Mouse (Mus musculus) lung, postnatal 10 days (tissue): ENCODE measurements around the gene Tecpr2.

Source experiments
- DNase-seq: peaks from one replicate; pipeline ENCODE4 v3.0.0; 2021

Gene Tecpr2

DNA sequence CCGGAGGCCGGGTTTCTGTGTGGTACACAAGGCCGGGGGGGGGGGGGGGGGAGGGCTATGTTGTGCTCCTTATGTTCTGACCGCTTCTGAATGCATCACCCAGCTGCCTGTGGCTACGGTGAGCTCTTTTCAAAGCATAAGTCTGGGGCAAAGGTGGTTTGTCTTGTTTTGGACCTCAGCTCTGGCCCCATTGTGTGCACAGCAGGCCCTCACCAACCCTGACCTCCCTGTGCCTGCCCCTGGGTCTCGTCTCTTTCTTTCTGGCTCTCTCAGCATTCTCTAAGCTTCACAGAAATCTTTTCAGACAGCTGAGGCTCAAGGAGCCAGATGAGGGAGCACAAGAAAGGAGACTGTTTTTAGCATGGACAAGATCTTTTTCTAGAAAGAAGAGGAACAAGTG lies 23.5 kb upstream of the Tecpr2 start:
- no peak for DNase-seq

DNA sequence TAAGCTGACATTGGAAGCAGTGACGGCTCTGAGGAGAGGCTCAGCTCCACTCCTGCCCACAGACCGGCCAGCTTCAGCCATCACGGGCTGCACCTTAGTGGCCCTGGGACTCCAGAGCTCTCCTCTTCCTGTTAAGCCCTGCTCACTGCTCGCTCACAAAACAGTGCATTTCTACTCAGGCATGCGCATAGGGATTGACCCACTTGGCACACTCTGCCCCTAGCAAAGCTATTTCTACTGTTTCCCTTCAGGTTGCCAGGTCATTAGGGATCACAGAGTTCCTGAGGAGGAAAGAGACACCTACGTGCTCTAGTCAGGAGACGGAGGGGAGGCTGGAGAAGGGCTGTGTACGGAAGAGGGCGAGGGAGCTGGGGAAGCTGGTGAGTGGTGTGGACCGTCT lies 23.1 kb upstream of the Tecpr2 start:
- DNase-seq = no peak

DNA sequence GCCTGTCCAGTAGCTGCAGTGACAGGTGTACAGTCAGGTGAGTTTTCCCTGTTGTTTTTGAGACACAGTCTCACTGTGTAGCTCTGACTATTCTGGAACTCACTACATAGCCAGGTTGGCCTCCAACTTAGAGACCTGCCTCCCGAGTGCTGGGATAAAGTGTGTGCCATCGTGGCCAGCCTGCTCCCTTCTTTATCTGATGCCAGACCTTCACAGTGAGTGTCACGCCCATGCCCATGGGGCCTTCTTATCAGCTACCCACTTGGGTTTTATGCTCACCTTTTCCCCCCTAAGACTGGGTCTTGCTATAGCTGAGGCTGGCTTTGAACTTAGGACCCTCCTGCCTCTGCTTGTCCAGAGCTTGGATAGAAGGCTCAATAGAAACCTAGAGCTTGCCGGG lies 19.0 kb upstream of the Tecpr2 start:
- no peak for DNase-seq

DNA sequence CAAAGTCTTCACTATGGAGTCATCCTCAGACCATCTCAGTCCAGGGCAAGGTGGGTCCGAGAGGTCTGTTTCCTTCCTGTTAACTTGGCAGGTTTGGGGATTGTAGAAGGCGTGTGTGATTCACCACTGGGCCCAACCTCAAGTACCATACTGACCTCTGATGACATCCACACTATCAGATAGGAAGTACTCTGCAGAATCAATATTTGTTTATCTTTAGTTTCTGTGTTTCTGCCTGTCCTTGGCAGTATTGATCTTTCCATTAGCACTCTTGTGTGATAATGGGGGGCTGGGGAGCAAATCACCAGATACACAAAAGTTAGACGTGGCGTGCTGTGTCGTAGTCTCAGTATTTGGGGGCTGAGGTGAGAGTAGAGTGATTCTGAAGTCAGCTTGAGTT lies 17.8 kb upstream of the Tecpr2 start:
- no peak for DNase-seq

DNA sequence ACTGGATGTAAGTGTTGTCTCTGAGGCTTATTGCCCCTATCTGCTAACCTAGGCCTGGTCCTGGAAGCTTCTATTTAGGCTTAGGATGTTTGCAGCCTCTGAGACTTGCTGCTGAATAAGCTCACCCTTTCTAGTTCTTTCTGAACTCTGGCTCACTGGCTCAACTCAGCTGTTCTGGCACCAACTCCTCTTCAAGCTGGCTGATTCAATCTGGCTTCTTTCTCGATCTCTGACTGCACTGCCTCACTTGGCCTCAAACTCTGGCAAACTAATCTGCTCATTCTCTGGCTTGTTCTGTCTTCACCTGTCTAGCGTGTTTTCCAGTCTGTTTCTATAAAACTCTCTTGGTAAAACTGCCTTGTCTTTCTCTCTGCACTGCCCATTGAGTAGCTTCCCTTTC lies 13.7 kb upstream of the Tecpr2 start:
- DNase-seq = no peak

DNA sequence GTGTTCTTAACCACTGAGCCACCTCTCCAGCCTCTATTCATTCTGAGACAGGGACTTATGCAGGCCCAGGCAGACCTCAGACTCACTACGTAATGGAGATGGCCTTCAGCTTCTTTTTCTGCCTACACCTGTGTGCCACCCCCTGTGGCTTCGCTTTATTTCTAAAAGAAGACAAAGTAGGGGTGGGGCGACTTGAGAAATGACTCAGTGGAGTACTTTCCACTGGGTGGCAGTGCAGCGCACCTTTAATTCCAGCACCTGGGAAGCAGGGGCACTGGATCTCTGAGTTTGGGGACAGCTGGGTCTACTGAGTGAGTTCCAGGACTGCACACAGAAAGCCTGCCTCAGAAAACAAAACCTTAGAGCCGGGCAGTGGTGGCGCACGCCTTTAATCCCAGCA lies 6.8 kb upstream of the Tecpr2 start:
- no peak for DNase-seq

DNA sequence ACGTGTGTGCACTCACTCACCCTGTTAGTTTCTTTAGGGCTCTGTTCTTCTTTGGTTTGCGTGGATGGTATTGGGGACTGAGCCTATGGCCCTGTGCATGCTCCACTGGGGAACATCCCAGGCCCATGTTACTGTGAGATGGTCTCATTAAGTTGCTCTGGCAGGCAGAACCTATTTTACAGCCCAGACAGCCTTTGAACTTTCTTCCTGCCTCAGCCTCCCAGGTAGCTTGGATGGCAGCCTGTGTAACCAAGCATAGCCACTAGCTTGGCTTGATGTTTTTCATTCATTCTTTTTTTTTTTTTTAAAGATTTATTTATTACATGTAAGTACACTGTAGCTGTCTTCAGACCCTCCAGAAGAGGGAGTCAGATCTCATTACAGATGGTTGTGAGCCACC lies 3.8 kb upstream of the Tecpr2 start:
- no peak for DNase-seq

DNA sequence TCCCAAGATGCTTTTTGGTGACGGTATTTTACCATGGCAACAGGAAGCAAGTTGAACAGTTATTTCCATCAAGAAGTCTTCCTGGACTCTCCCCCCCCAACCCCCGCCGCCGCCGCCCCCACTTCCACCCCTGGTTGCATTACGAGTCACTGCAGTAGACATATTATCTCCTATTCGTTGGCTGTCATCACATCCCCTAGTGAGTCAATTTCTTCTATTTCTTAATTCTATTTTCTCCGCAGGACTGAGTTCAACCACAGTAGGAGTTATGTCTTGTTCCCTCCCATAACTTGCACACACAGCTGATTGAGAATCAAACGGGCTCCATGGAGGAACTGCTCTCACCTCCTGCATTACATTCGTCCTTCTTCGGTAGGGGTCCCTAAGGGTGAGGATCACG lies 958 bp upstream of the Tecpr2 start:
- DNase-seq = no peak

DNA sequence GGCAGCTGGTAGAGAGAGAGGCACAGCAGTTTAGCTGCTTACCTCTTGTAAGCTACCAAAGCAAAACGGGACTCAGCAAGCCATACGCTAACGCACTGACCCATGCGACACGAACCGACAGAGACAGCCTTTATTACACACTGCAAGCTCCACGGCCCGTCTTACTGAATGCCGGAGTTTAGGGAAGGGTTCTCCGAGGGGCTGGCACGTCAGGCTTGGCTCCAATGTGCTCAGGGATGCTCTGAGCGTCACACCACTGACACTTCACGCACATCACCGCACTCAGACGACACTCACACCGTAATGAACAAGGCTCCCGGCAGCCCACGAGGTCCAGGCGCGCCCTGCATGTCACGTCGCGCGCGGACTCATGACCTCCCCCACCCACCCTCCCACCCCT lies 458 bp upstream of the Tecpr2 start:
- no peak for DNase-seq

DNA sequence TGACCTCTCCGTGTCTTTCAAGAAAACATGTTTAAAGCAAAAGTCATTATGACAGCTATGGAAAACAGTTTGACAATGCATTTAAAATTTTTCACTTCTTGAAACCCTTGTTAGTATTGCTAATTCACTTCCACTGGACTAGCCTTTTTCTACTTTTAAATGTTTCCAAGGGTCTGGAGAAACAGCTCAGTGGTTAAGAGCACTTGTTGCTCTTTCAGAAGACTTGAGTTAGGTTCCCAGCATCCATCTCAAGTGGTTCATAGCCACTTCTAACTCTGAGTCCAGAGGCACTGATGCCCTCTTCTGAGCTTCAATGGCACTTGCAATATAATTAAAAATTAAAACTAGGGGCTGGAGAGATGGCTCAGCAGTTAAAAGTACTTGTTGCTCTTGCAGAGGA lies 2.8 kb downstream of the Tecpr2 start:
- no peak for DNase-seq

DNA sequence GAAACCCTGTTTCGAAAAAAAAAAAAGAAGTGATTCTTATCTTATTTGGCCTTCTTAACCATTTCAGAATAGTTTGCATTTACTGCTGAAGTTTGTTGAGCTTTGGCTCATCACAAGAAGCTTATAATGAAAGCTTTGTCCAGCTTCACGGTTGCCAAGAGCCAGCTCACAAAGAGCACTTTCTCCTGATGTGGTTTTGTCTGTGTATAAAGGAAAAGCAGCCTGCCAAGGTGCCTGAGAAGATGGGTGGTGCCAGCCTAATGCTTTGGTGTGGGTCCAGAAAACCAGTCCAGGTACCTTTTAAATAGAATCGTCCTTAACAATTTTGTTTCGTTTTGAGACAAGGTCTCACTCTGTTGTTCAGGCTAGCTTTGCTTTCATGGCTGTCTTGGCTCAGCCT lies 13.0 kb downstream of the Tecpr2 start:
- DNase-seq = no peak

DNA sequence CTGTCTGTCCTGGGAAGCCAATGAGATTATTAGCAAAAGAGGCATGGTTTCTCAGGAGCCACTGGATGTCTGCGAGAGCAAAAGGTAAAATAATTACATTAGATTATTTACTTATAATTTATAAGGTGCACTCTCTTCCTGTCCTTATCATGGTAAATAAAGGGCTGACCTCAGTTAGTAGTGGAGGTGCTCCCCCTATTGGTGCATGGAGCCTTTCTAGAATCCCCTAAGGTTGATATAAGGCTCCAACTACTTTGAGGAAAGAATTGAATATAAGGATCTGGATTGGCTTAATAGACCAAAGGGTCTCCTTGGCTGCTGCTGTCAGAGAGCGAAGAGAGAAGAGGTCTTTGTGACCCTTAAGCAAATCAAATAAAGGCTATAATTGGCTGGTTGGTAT lies 14.5 kb downstream of the Tecpr2 start:
- peak; percentile 30 for DNase-seq

DNA sequence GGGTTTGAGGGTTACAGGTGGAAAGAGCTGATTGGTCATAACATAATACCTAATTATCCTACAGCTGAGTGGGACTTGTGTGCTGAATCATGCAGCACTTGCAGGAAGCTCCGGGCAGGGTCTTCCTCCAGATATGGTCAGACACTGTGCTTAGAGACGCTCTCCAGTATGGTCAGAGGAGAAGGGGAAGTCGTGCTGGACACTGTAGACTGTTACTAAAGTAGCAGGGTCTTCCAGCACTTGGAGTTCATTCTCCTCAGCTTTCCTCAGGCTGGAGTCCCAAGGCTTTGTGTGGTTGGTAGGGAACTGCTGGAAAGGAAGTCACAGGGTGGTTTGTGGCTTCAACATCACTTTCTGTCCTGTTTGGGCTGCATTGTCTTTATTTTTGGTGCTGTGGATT lies 18.8 kb downstream of the Tecpr2 start:
- DNase-seq = no peak

DNA sequence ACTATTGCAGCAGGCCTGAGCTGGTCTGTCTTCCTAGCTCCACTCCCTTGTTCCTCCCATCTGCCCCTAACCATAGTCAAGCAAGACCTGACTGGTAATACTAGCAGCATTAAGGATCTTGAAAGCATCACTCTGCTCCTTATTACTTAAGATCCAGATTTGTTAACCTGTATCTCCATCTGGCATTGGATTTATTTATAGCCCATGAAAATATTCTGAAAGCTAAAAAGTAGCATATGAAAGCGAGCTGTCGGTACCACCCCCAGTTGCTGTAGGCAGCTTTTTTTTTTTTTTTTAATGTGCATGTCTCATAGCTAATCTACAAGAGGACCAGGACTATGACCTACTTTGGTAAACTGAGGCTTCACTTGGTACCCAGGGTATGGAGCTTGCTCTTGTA lies 20.9 kb downstream of the Tecpr2 start:
- no peak for DNase-seq

DNA sequence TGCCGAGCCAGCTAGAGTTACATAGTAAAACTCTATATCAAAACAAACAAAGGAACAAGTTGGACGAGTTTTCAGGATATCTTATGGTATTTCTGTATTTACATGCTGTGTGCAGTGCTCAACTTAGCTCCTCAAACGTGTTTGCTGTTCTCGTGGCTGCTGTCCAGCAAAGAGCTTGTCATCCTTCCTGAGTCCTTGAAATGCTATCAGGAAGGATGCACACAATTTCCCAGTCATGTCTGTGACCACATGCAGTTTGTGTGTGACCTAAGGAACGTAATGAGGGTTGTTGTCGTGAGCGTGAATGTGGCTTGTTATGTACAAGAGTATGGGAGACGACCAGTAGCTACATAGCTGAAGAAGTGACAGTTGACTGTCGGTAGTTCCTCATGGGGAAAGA lies 26.7 kb downstream of the Tecpr2 start:
- no peak for DNase-seq

DNA sequence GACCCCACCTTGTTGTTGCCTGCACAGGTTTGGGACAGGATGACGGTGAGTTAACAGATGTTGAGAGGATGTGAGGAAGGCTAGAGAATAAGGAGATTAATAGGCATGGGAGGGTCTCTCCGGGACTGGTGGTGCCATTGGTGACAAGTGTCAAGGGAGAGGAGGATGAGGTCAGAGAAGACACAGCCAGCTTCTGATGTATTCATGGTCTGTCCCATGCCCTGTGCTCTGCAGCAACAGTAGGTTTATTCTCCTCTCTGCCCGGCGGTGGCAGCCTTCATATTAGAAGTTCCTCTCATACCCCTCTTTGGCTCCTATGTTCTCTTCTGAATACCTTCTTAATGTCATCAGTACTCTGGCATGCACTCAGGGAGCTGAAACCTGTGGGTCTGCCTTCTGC lies 31.2 kb downstream of the Tecpr2 start:
- DNase-seq = no peak

DNA sequence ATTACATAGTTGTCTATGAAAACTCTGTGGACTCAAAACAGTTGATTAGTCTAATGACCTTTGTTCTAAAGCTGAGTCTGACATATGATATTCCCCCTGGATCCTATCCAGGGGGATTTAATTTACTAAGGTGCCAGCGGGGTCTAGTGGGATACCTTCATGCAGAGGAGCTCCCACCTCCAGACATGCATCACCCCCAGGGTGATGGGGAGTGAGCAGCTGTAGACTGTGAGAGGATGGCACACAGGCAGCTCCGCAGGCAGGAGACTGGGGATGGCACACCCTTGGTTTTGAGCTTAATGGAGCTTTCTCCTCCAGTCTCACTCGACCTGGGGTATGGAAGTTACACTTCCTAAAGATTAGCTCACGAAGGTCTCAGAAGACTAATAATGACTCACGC lies 32.5 kb downstream of the Tecpr2 start:
- DNase-seq = no peak

DNA sequence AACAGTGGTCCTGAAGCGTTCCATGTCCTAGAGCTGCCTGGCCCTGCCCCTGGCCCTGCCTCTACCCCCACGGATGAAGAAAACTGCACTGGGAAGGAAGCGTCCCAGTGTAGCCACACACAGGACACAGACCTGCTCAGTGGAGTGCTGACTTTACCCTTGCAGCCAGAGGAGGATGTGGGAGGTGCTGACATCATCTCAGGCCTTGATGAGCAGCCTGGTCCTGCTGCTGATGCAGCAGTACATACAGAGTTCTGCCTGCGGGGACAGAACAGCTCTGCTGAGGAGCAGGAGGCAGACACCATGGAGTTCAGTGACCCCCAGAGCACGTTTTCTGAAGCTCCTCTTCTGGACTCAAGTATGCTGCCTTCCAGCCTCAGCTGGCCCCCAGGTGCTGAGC lies 43.8 kb downstream of the Tecpr2 start:
- no peak for DNase-seq

DNA sequence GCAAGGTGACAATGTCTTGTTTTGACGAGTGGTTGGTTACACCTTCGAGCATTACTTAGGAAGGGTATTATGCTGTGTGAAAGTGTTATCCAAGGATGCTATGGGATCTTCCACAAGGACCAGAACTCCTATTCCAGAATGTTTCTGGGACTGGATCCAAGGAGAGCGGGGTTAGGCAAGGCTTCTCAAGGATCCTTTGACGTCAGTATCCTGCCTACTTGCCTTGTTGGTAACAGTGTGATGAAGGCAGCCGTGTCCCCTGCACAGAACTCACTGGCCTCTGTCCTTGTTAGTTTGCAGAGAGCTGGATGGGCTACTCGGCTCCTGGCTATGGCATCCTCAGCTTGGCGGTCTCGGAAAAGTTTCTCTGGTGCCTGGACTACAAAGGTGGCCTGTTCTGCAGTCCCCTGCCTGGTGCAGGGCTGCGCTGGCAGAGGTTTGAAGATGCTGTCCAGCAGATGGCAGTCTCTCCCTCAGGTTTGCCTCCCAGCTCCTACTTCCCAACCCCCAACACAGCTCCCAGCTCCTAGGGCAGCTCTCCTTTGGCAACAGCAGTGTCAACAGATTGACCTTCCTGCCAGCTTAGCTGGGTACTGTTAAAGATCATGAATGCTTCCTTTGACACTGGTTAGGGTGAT lies 47.0 kb downstream of the Tecpr2 start:
- peak; percentile 89 for DNase-seq

DNA sequence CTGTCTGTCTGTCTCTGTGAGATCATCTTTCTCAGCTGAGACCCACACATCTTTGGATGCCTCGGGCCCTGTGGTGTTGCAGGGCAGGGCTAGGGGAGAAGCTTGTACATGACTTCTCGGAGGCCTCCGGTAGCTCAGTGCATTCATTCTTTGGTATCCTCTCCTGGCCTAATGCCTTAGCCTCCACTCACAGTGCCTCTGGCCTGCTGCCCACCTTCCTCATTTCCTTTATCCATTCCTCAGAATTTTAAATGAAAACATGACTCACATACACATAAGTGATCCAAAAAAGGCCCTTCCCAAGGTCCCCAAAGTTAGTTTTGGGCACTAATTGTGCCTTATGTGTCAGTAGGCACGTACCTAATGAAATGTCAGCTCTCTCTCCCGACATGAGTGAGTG lies 48.4 kb downstream of the Tecpr2 start:
- no peak for DNase-seq

DNA sequence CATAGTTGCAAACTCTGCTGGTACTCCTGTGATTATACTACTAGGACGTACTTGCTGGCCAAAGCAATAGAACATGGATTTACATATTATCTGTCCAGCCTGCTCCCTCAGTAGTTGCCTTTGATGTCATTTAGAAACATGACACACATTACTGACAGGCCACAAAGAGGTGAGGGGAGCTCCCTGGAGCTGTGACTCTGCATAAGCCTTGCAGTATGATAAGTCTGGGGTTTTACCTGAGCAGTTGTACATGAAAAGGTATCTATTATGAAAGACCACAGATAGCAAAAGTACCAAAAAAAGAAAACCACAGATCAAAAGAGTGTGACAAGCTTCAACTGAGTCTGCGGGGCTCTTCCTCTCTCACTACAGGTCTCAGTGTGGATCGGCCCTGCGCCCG lies 50.3 kb downstream of the Tecpr2 start:
- DNase-seq = no peak

DNA sequence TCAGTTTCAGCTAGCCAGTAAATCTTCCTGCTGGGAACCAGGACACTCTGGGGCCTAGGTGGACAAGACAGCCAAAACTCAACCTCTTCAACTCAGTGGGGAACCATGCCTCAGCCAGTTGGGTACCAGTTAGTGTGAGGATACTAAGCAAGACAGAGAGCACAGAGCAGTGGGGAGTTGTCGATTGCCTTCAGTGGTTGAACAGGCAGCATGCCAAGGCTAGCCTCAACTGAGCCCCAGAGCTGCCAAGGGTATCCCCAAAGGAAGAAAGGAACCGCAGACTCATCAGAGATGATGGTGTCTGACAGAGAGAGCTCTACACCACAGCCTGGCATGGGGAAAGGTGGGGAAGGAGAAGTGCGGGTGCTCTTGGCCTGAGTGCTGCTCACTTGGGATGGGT lies 51.8 kb downstream of the Tecpr2 start:
- DNase-seq = no peak

DNA sequence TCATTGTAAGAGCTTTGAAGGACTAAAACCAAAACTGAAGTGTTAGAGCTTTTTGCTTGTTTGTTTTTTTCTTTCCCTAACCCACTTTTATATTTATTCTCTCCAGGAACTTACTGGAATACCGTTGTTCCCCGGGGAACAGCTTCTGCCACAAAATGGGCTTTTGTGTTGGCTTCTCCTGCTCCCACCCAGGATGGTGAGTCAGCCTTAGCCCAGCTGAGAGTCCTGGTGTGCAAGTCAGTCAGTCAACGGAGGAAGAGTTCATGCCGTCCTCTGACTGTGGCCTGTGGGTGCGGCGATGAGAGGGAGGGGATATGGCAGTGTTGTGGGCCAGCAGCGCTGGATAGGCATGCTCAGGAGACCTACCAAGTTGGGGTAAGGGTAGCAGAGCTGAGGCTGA lies 57.2 kb downstream of the Tecpr2 start:
- DNase-seq = no peak

DNA sequence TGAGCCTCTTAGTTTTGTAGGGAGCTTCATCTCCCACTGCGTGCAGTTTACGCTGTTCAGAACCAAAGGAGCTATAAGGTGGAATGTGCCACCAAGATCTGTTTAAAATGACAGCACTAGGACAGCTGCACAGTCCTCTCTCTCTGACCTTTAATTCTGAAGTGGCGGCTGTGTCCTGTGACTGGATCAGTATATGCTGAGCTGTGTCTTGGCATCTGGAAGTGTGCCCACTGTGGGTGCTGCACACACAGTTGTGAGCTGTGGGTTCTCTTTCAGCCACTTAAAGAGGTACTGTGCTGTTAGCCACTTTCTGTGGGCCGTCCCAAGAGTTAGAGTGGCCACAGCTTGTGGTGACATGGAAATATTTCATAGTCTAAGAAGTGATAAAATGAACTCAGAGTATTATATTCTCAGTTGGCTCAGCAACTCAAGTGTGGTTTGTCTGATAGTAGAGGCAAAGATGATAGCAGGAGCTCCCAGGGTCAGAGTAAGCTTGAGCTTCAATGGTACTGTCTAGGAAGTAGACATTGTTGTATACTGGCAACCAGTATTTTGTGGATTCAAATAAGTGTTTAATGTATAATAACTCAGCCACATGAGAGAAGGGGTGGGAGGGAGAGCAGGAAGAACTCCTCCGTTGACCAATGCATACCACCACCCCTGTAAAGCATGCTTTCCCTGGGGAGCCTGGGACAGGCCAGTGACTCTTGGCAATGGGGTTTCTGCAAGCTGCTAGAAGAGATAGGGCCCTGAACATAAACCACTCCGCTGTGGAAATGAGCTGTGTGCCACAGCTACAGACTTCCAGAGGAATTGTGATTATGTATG lies 59.2 kb downstream of the Tecpr2 start:
- DNase-seq = no peak

DNA sequence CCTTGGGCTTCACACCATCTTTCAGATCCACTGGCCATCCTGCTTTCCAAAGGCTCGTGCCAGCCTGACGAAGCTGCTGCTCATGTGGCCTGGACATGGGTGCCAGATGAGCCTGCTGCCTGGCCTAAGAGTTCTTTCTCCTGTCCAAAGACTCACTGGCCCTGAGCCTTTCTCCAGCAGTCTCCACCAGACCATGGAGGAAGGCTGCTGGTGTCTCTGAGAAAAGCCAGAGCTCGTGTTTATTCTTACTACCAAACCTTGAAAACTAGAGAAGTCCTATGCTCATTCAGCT lies 59.8 kb downstream of the Tecpr2 start:
- no peak for DNase-seq
